Mouse (Mus musculus): Measurements from ENCODE around the gene Adrm1.

DNA sequence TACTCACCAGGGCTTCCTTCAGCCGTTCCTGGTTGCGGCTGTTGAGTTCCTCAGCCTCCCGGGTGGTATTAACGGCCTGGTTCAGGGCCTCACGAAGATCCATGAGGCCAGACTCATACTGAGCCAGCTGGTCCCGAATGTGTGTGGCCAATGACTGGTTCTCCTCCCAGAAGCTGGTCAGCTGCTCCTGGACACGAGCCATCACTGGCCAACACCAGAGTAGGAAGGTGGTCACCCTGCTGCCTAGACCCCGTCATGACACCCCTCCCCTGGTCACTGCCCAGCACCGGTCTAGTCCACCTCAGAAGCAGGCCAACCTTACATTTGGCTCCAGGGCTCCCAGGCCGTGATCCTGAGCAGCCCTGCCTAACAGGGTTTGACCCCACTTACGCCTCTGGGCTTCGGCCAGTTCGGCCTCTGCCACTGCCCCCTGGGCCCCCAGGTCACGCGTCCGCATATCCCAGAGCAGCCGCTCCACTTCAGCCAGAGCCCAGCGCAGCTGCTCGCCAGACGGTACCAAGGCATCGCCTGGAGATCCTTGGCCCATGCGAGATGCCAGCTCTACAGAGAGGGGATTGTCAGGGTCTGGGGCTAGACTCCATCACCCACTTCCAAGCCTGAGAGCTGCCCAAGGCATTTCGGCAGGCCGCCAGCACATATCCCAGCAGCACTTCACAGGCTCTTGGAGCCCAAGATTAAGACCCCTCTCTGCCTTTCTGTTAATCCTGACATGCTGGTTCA, 12.9 kb downstream of the Adrm1 start:
- TF ChIP-seq GATA1 (IDR thresholded peaks at IDR 0.05; ENCODE audit: borderline replicate concordance, low read length), result no peak
- TF ChIP-seq FLI1 (IDR thresholded peaks at IDR 0.05; ENCODE audit: low read length), result no peak
